Mouse (Mus musculus): Measurements from ENCODE around the gene Faah. TPM values are rescaled to one million over a fixed set of nuclear protein-coding genes. Genes with fewer than 3 reads are reported as not detected.

Gene Faah
- polyA plus RNA-seq, 1 experiment from 2014 or later, result 2.3 TPM

DNA sequence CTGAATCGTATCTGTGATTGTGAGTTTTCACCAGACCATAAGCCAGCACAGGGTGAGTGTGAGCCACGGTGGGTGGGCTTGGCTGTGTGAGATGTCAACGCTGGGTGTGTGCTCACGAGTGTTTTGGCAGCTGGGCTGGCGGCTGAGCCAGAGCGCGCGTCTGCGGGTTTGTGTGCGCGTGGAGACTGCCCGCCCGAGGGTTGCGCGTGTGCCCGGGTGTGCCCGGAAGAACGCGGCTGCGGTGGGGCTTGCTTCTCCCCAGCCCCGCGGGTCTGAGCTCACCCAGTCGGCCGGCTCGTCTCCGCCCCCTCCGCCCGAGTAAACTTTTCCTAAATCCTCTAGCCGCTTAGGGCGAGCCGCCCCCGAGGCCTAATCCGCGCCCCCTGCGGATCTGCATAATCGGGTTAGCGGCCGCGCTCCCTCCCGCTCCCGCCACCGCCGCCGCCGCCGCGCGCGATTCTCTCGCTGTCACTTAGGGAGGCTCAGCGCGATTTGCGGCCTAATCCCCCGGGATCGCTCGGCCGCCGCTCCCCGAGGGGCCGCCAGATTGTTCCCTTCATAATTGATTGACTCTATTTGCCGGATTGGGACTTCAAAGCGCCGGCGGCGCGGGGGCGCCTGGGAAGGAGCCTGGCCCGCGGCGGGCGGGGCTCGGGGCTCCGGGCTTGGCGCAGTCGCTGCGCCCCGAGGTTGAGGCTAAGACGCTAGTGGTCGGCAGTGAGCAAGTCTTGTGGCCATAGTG lies 54.9 kb downstream of the Faah start:
- Histone ChIP-seq H3K9me3 (no peaks in the 10 kb centered on the region), H3K4me1 (peaks cover 60% of the 10 kb centered on the region), H3K4me3 (peak overlapping the region; percentile 55), H3K27ac (peak overlapping the region; percentile 64), H3K36me3 (replicated peaks) (no peaks in the 10 kb centered on the region), H3K27me3 (ENCODE audit: poor library complexity, severe bottlenecking) (peaks cover 100% of the 10 kb centered on the region)
- DNase-seq (ENCODE audit: extremely low spot score, low spot score), result peak; percentile 87
- under 1% methylated on average over 79 of the region's 79 CpGs for WGBS

DNA sequence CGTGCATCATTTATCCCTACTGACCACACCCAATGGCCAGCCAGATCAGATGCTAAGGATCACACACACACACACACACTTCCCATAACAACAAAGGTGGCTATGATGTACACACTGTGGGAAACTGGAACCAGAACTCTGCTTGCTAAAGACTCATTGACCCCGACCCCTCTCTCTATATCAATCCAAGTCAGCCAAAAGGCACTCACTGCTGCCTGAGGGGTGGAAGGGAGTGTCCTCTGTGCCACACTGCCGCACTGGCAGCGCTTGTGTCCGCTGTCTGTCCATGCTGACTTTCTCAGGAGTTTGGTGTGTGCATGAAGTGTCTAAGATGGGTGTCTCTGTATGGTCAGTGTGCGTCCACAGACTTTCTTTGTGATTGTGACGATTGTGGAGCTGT lies 55.7 kb downstream of the Faah start:
- peaks cover 100% of the 10 kb centered on the region for H3K27me3 ChIP-seq (ENCODE audit: poor library complexity, severe bottlenecking)
- DNase-seq (ENCODE audit: extremely low spot score, low spot score), result no peak
- no peak overlapping the region for H3K27ac ChIP-seq
- H3K4me3 ChIP-seq, result peak overlapping the region; percentile 55; the same call in 1 of the 2 replicates
- WGBS, result 8% methylated on average over 7 of the region's 7 CpGs
- no peaks in the 10 kb centered on the region for H3K36me3 ChIP-seq (replicated peaks)
- H3K4me1 ChIP-seq, result peaks cover 55% of the 10 kb centered on the region
- no peaks in the 10 kb centered on the region for H3K9me3 ChIP-seq

DNA sequence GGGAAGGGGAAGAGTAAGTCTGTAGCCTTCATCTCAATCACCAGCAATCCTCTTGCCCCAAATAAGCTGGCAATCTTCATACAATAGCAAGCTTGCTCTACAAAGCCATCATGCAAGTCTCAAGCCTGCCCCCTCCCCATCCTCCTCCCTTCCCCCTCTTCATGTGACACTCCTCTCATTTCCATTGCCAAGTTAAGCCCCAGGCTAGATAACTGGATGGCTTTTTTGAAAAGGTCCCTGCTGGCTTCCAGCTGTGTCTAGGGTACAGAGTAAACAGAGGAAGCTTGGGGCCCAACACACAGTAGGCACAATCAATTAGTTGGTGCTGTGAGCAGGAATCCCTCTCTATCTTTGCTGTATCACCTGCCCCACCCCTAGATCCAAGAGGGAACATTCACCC lies 58.2 kb downstream of the Faah start:
- no peak for DNase-seq (ENCODE audit: extremely low spot score, low spot score)
- Histone ChIP-seq H3K4me3 (no peak overlapping the region), H3K9me3 (no peaks in the 10 kb centered on the region), H3K36me3 (replicated peaks) (no peaks in the 10 kb centered on the region), H3K27ac (no peak overlapping the region), H3K4me1 (peaks cover 48% of the 10 kb centered on the region), H3K27me3 (ENCODE audit: poor library complexity, severe bottlenecking) (peaks cover 100% of the 10 kb centered on the region)

DNA sequence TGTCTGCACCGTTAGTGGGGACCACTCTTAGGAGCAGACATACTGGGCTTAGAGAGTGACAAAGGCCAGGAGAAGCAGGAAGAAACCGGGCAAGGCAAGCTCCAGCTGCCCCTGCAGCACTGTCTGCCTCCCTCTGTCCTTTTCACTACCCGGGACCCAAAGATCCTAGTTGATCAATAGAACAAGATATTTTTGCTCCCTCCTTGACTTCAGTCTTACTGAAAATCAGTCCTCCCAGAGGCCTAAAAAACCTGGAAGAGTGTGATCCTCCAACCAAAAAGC lies 62.3 kb downstream of the Faah start:
- Histone ChIP-seq H3K4me3 (peak overlapping the region; percentile 32; the same call in 1 of the 2 replicates), H3K4me1 (peaks cover 36% of the 10 kb centered on the region), H3K27ac (no peak overlapping the region), H3K9me3 (no peaks in the 10 kb centered on the region), H3K36me3 (replicated peaks) (no peaks in the 10 kb centered on the region), H3K27me3 (ENCODE audit: poor library complexity, severe bottlenecking) (peaks cover 100% of the 10 kb centered on the region)
- DNase-seq (ENCODE audit: extremely low spot score, low spot score), result no peak
- 1% methylated on average over 3 of the region's 3 CpGs for WGBS

DNA sequence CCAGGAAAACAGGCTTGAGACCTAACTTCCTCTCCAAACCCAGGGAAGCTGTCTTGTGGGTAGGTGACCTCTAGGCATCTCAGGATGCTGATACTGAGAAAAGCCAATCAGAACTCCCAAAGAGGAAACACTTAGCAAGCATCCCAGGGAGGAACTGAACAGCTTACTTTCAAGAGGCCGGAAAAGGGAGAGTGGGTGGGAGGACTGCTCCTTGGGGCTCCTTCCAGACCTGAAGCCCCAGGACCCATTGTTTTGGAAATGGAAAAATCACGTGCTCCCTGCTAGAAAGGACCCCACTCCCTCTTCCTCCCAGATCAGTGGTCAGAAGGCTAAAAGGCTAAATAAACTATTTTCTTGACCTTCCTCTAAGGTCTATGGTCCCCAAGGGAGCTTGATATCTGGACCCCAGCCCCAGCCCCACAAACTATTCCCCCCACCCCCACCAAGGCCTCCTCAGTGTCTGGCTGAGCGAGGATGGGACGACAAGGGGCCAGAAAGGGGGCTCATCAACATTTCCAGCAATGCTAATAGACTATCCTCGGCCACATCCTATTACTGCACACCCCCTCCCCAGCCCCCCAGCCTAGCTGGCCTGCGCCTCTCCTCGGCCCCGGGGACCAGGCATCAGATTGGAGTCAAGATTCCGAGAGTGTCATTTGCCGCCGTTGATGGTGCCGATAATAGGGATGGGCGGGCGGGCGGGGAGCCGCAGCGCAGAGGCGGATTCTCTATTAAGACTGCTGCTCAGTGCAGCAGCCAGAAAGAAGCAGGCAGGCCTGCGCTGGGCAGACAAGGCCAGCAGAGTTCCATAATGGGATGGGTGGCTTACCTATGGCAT lies 62.9 kb downstream of the Faah start:
- H3K9me3 ChIP-seq, result no peaks in the 10 kb centered on the region
- no peaks in the 10 kb centered on the region for H3K36me3 ChIP-seq (replicated peaks)
- peaks cover 100% of the 10 kb centered on the region for H3K27me3 ChIP-seq (ENCODE audit: poor library complexity, severe bottlenecking)
- peaks cover 40% of the 10 kb centered on the region for H3K4me1 ChIP-seq
- H3K4me3 ChIP-seq, result peak overlapping the region; percentile 32
- no peak overlapping the region for H3K27ac ChIP-seq
- DNase-seq (ENCODE audit: extremely low spot score, low spot score), result no peak
- WGBS, result under 1% methylated on average over 19 of the region's 19 CpGs

DNA sequence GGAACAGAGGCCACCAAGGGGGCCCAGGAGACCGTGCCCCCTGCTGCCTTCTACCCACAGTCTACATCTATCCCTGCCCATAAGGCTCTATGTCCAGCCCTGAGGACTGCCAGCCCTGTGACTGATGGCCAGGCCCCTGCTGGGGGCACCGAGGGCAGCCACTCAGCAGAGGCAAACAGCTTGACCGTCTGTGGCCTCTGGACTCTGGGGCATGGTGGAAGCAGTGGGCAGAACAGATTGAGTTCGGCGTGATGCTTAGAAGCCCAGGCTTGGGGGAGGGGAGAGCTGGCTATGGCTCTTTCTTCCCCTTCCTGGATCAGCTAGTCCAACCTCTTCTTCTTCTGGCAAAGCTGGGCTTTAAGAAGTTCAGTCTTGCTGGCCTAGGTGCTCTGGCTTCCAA lies 64.2 kb downstream of the Faah start:
- Histone ChIP-seq H3K4me1 (peaks cover 33% of the 10 kb centered on the region), H3K4me3 (no peak overlapping the region), H3K27me3 (ENCODE audit: poor library complexity, severe bottlenecking) (peaks cover 100% of the 10 kb centered on the region), H3K9me3 (no peaks in the 10 kb centered on the region), H3K36me3 (replicated peaks) (no peaks in the 10 kb centered on the region), H3K27ac (no peak overlapping the region)
- DNase-seq (ENCODE audit: extremely low spot score, low spot score), result no peak
- WGBS, result 28% methylated on average over 5 of the region's 5 CpGs

DNA sequence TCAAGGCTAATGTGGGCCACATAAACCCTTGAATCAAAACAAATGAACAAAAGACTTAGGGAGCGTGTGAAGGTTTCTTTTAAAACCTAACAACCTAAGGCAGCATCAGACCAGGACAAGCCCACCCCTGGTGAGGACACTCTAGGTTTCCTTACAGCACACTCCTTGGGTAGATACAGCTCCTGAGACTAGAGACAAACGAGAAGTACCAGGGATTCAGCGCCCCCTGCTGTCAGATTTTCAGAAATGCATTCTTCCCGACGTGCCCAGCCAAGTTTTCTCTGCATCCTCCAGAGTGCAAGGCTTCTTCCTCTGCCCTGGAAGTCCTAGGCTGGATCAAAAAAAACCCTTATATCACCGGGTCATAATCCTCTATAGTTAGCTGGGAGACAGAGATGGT lies 65.0 kb downstream of the Faah start:
- no peak overlapping the region for H3K4me3 ChIP-seq
- H3K4me1 ChIP-seq, result peaks cover 33% of the 10 kb centered on the region
- 10% methylated on average over 6 of the region's 6 CpGs for WGBS
- H3K36me3 ChIP-seq (replicated peaks), result no peaks in the 10 kb centered on the region
- H3K27me3 ChIP-seq (ENCODE audit: poor library complexity, severe bottlenecking), result peaks cover 100% of the 10 kb centered on the region
- DNase-seq (ENCODE audit: extremely low spot score, low spot score), result peak; percentile 70
- H3K9me3 ChIP-seq, result no peaks in the 10 kb centered on the region
- H3K27ac ChIP-seq, result no peak overlapping the region

DNA sequence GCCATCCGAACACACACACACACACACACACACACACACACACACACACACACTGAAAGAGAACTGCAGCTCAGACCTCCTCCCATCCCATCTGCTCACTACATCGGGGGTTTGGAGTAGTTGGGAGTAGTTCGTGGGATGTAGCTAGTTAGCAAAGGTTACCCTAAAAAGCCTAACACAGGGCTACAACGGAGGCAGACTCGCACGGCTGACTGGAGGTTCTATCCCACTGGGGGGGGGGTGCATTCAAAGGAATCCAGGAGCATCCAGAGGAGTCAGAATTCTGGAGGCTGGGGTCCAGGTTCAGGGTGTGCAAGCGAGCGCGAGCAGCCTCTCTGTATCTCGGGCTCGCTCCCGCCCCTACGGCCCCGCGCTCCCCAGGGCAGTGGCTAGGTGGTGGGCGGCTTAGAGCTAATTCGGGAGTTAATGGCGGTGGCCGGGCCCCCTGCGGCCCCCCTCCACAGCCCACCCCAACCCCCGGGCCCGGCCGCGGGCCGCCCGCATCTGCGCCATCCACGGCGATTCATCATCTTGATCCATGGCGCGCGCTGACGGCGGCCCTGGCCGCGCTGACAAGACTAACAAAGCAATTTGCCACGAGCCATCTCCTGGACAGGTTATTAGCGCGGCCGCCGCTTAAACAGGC lies 73.9 kb downstream of the Faah start:
- Histone ChIP-seq H3K36me3 (replicated peaks) (no peaks in the 10 kb centered on the region), H3K27ac (peak overlapping the region; percentile 44; the same call in 1 of the 2 replicates), H3K9me3 (no peaks in the 10 kb centered on the region), H3K4me3 (peak overlapping the region; percentile 45), H3K27me3 (ENCODE audit: poor library complexity, severe bottlenecking) (peaks cover 100% of the 10 kb centered on the region), H3K4me1 (peaks cover 50% of the 10 kb centered on the region)
- WGBS, result under 1% methylated on average over 41 of the region's 41 CpGs
- DNase-seq (ENCODE audit: extremely low spot score, low spot score), result no peak

DNA sequence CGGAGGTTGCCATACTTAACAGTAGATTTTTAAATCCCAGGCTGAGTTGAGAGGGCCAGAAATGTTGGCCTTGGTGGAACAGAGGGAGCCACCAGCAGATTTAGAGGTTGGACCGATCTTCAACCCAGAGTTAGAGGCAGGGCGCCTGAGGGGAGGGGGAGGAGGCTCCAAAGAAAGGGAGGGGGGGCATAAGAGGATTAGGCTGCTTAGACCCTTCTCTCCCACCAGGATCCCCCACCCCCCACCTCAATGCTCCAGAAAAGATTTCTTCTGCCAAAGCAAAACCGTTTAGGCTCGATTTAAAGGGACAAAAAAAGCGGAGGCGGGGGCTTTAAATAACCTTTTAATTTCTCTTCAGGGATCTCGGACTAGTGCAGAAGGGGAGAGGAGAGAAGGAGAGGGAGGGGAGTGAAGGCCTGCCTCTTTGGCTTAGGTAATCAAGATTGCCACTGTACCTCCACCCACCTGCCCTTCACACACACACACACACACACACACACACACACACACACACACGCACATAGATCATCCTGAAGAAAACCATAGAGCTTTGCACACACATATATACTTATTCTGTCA lies 76.4 kb downstream of the Faah start:
- DNase-seq (ENCODE audit: extremely low spot score, low spot score), result peak; percentile 48
- WGBS, result under 1% methylated on average over 9 of the region's 9 CpGs
- peaks cover 100% of the 10 kb centered on the region for H3K27me3 ChIP-seq (ENCODE audit: poor library complexity, severe bottlenecking)
- no peak overlapping the region for H3K4me3 ChIP-seq
- H3K9me3 ChIP-seq, result no peaks in the 10 kb centered on the region
- no peaks in the 10 kb centered on the region for H3K36me3 ChIP-seq (replicated peaks)
- peaks cover 71% of the 10 kb centered on the region for H3K4me1 ChIP-seq
- no peak overlapping the region for H3K27ac ChIP-seq

DNA sequence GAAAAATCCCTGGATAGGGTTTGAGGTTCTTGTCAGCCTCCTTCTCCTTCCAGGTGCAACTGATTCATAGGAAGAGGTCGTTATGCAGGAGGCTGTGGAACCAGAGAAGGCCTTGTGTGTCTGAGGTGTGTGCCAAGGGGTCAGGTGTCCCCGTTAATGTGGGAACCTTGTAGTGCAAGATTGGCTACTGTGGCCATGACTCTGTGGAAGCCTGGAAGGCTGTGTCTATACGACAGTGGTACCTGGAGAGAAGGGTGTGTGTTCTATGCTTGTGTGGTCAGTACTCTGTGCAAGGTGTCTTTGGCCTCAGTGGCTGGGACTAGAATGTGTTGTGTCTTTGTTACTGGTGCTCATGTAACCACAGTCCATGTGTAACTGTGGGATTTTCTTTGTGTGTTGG lies 77.0 kb downstream of the Faah start:
- Histone ChIP-seq H3K27ac (no peak overlapping the region), H3K4me3 (no peak overlapping the region), H3K4me1 (peaks cover 77% of the 10 kb centered on the region), H3K9me3 (no peaks in the 10 kb centered on the region), H3K36me3 (replicated peaks) (no peaks in the 10 kb centered on the region), H3K27me3 (ENCODE audit: poor library complexity, severe bottlenecking) (peaks cover 100% of the 10 kb centered on the region)
- no peak for DNase-seq (ENCODE audit: extremely low spot score, low spot score)
- WGBS, result 6% methylated on average over 3 of the region's 3 CpGs

DNA sequence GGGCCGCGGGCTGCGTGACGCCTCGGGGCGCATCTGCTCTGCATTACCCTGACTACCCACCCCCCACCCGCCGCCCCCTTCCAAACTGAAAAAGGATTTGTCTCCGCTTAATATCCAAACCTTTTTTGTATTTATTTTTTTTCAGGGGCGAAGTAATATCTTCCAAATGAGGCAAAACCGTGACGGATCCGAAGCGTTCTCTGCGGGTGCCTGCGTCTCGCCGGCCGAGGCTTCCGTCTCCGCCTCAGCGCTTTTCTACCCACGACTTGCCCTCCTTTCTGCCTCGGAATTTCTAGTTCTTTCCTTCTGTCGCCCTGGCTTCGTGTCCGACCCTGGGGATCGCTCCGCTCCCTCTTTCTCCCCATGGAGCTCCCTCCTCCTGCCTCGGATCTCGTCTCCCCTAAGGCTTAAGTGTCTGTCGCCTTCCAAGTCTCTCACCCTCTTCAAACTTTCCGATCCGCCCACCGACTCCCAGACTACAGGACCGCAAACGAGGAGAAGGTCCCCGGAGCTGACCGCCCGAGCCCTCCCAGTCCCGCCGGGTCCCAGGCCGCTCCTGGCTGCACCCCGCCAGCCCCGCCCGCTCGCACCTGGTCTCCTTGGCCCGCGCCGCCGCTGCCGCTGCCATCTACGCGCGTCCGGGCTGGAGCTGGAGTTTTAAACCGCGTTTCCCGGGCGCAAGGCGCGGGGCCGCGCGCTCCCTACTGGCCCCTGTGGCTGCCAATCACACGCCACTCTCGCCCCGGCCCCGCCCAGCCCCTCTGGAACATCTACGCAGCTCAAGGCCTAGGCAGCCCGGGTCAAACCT lies 78.2 kb downstream of the Faah start, which contains the start of gene Dmbx1:
Gene Dmbx1 (minus strand): TSS at position 632 of the 808 bp plus-strand sequence.
- peaks cover 87% of the 10 kb centered on the region for H3K4me1 ChIP-seq
- DNase-seq (ENCODE audit: extremely low spot score, low spot score), result peak; percentile 80
- under 1% methylated on average over 71 of the region's 71 CpGs for WGBS

More for the DNA sequence above, 78.2 kb downstream of the Faah start, which contains the start of gene Dmbx1:
- H3K36me3 ChIP-seq (replicated peaks), result no peaks in the 10 kb centered on the region
- H3K4me3 ChIP-seq, result peak within 1 kb of the TSS; percentile 56
- peaks cover 100% of the 10 kb centered on the region for H3K27me3 ChIP-seq (ENCODE audit: poor library complexity, severe bottlenecking)
- H3K9me3 ChIP-seq, result no peaks in the 10 kb centered on the region
- H3K27ac ChIP-seq, result peak within 1 kb of the TSS; percentile 65

Measured in forebrain, embryonic 10.5 days (tissue).